Mouse (Mus musculus) mesoderm, embryonic 11.5 days (tissue): ENCODE measurements at regions not wholly inside any gene's neighbourhood (a gene's known extent, or its start where the extent isn't known, plus 50 kb on each side); places are given as distances from the start of the nearest gene placed in this dataset.
A peak's percentile ranks its signal among the peaks of the same experiment; 100 is the strongest.

Experiments used
- DNase-seq: peaks from one replicate; pipeline ENCODE4 v3.0.0-alpha.2; 2012; ENCODE audit warnings: low read depth, low spot score

- DNase-seq = no peak
Measured at GRCm38 (mm10) chr13:101024971-101025370, 191.7 kb upstream of the Slc30a5 start.

DNA sequence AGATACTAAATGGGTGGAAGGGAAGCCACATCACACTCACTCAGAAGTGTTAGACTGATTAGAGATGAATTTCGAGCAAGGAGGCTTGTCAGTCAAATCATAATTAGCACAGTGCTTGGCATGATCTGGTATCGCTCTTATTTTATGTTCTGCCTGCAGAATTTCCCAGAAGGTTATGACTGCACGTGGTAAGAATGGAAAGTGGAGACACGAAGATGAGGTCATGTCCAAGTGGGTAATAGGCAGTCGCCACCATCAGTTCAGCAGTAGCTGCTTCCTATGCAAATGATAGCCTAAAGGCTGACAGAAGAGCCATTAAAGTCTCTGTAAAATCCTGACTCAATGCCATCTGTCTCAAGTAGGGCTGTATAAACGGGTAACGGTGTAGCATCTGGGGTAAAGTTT is 186.0 kb upstream of the Slc30a5 start:
- DNase-seq = peak; percentile 22

GRCm38 (mm10) chr13:101017041-101017440 is 183.8 kb upstream of the Slc30a5 start:
- DNase-seq = no peak

- no peak for DNase-seq
Measured at GRCm38 (mm10) chr13:101016181-101016580, 183.0 kb upstream of the Slc30a5 start.

- DNase-seq = no peak
Measured at GRCm38 (mm10) chr13:101015435-101015834, 182.2 kb upstream of the Slc30a5 start.

GRCm38 (mm10) chr13:101013604-101014003 is 180.4 kb upstream of the Slc30a5 start:
- DNase-seq = no peak

DNA sequence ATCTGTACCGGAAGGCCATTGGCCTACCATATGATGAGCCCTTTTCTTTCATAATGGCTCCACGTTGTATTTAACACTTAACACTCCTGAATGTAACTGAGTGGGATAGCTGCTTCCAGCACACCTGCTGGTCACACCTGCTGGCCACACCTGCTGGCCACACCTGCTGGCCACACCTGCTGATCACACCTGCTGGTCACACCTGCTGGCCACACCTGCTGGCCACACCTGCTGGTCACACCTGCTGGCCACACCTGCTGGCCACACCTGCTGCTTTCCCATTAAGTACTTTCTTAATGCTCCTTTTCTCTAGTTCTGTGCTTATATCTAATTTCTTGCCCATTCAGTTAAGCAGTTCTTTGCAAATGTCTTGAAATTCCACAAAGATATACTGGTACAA is 157.4 kb upstream of the Slc30a5 start:
- no peak for DNase-seq

DNA sequence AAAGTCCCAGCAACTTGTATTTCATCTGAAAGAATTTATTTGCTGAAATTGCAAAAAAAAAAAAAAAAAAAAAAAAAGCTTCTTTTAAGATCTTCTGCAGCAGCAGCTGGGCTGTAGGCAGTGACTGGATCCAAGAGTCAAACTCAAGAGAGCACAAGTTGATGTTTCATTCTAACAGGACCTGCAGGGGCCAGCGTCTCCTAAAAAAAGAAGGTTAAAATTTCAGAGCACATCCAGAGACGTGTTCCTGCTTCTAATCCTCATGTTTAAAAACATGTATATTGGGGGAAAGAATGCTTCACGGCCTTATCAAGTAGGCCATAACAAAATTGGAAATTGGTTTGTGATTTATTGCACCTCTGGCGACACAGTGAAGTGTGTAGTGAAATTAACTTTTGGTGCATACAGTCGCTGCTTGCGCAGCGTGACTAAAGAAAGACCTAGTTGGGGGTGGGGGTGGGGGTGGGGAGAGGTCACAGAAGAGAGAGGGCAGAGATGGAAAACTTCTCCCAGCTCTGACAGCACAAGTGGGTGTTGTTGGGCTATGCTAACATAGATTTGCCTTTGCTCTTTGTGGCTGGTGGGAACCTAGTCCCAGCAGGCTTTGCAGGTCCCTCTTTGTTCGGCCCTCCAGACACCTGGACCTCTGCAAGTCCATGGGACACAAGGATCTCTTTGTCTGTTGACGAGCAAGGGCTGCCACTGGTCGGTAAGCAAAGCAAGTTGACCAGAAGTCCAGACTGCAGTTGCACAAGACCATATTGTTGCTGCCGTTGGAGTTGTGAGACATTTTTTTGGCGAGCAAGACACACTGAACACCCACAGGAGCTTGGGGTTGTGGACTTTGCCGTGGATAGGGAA is 155.7 kb upstream of the Slc30a5 start:
- peak; percentile 23 for DNase-seq

- no peak for DNase-seq
Measured at GRCm38 (mm10) chr13:100988116-100988515, 154.9 kb upstream of the Slc30a5 start.

DNA sequence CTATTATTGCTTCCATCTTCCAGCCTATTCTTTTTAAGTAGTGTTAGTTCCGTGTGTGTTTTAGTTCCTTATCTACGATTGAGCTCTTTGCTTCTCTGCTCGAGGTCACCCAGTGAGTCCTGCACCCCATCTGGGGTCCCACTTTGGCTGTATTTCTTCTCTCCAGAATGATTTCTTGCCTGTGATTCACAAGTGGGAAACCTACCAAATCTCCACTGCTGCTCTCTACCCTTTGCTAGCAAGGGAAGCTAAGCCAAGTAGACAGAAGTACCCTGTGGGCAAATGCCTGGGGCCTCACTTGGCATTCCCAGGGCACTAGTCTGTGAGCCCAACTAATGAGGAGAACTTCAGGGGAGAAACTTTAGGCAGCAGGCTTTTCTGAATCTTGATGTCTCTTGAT is 142.5 kb upstream of the Slc30a5 start:
- no peak for DNase-seq

DNA sequence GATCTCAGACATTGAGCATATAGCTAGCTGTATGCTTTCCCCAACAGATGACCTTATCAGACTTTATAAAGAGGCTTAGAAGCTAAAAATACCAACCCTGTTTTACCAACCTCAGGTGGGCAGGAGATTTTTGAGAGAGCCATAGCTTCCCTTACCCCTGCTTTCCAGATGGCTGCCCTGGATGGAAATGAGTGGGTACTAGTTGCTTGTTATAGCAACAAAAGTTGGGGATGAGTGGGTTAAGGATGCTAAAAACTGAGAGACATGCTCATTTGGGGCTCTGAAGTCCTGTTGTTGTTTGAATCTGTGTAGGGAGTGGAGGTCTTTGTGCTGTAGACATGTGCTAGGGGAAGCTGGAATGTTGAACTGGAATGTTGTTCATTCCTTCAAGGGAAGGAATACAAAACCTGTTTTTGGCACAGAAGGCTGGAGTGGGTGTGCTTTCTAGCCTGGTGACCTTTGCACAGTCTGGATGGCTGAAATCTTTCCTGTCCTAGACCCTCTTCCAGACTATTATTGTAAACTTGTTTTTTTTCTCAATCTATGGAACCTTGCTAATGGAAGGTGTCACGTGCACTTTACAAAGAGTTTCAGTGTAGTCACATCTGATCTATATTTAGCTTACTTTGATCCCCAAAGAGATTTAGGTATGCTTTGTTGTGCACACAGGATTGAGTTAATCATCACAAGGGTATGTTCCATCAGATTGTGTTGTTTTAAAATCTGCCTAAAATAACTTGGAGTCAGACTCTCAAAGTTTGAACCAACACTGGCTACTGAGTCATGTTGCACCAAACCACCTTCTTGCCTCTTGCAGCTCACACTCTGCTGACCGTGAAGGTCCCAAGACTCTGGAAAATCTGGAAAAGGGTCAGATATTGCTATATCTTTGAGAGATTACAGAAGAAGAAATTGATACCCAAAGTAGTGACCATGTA is 138.1 kb upstream of the Slc30a5 start:
- DNase-seq = no peak

GRCm38 (mm10) chr13:100962811-100963540 is 129.7 kb upstream of the Slc30a5 start:
- no peak for DNase-seq

DNA sequence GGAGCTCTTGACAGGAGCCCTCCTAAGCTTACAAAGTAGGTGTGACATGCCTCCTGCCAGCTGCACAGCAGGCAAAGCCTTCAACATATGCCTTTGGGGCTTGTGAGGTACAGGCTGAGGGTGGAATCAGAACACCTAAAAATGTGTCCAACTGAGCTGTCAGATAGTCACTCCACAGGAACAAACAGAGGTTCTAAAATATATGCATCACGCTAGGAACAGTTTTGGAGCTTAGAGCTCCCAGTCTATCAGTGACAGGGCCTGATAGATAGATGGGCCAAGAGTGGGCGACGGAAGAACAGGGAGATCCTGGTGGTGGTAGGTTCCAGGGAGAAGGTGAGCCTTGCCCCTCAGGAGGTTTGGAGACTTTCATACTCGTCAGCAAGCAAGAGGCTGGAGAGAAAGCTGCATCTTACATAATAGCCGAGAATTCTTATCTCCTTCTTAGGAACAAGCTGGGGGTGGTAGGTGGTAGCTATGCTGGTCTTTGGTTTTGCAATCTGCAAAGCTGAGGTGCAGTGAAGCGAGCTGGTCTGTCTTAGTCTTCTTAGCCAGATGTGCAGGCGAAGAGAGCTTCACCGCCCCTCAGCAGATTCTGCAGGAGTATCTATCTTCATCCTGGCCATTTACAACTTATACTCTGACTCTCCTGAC is 121.5 kb upstream of the Slc30a5 start:
- DNase-seq = no peak

DNA sequence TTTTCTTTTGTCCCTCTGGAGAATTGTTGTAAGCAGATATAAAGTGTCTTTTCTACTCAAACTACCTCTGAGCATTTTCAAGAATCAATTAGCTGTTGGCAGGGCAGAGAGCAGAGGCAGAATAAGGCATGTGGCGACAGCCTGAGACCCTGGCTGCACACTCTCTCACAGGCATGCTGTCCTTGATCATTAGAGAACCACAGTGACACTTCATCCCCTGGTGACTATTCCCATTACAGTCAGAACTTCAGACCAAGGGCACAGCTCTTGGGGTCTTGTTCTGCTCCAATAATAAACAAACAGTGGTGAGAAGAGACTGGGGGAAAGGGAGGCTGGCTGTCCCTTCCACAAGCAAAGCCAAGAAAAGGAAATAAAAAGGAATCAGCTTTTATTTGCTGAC is 120.9 kb upstream of the Slc30a5 start:
- DNase-seq = no peak

DNA sequence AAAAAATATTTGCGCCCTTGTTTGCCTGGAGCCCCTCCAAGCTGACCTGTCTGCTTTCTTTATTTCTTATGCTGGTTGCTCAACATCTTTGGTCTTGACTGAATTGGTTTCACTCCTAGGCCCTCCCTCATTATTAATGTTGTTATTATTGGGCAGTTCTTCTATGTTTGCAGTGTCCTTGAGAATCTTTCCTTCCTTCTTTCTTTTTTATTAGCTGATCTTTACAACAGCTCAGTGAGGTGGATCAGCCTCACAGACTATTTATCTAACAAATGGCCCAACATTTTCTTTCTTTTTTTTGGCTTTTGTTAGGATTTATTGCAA is 117.9 kb upstream of the Slc30a5 start:
- DNase-seq = no peak

GRCm38 (mm10) chr13:100950348-100951184 is 117.3 kb upstream of the Slc30a5 start:
- DNase-seq = peak; percentile 23

DNA sequence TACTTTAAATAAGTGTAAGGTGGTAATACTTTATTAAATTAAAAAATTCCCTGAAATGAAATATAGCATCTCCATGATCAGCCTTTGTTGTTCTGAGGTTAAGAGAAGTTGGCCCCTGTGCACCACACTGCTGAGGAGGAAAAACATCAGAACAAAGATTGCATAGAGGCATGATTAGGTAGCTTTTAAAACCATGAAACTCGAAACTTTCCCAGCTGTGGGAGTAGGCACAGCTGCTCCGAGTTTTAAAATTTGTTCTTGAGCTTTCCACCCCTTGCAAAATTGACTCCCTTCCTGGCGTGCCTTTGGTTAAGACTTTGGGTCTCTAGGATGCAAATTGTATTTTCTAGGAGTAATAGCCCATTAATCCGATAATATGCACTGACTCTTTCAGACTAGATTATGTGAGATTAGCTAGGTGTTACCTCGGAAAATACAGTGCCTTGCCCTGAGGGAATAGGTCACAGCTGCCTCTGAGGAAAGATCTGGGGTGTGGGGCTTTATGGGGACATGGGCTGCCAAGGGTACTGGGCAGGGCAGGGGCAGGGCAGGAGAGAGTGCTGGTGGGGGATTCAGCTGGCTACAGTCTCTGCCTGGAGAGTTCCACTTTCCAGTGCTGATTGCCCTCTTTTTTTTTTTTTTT is 110.1 kb upstream of the Slc30a5 start:
- no peak for DNase-seq

DNA sequence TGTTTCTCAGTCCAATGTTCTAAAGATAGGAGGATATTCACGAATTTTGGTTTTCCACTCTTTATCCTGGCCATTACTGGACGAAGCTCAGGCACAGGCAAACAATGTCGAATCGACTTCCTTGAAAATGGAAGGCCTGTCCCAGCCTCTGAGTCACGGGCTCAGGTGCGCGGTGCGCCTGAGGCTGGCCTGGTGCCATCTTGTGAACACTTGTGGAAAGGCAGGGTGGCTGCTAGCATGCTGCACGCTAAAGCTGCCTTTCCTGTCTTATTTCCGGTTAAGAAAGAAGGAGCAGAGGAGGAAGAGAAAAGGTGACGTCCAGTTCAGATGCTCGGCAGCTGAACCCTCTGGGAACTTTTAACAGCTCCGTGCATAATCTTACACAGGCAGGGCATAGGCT is 107.6 kb upstream of the Slc30a5 start:
- DNase-seq = no peak

DNA sequence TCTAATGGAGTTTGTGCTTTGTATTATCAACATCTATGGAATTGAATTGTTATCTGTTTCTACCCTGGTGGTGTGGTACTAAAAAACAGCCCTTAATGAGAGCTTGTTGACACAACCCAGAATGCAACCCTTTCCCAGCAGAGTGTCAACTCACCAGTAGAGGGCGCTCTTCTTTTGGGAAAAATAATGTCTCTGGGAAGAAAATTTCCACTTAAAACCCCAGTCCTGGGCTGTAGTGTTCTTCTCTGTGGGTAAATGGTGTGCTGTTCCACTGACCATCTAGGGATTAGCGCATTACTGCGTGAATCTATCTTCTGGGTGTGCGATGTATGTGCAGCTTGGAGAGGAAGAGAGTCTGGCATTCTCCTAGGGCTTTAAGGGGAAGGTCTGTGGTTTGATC is 106.5 kb upstream of the Slc30a5 start:
- DNase-seq = peak; percentile 70

GRCm38 (mm10) chr13:100933265-100933664 is 100.0 kb upstream of the Slc30a5 start:
- DNase-seq = no peak
